Mouse (Mus musculus) megakaryocyte, embryonic 14.5 days (primary cell): ENCODE results near the gene Llgl2.

Source experiments
- FLI1 ChIP-seq: IDR thresholded peaks from 2 replicates; pipeline ENCODE4 v1.6.1; 2012; ENCODE audit warnings: low read length, inconsistent platforms, mixed read lengths
- GATA1 ChIP-seq: IDR thresholded peaks from 3 replicates; pipeline ENCODE4 v1.6.1; 2012; ENCODE audit warnings: mixed read lengths, low read length, inconsistent platforms, borderline replicate concordance

GRCm38 (mm10) chr11:115881002-115881401 lies 57.2 kb downstream of the Llgl2 start:
- TF ChIP-seq GATA1 (no peak), FLI1 (no peak)
